Mouse (Mus musculus) intestine, embryonic 15.5 days (tissue): ENCODE measurements around the gene Pkmyt1. TPM values are rescaled to one million over a fixed set of nuclear protein-coding genes. Genes with fewer than 3 reads are reported as not detected.

Experiments
- ATAC-seq: fragments of 200-750 bp; cut with Nextera tagmentation; 2 replicates; pipeline ENCODE4 v1.8.0; 2017; ENCODE audit warnings: moderate TSS enrichment, moderate library complexity
- H3K27ac ChIP-seq: fragments of 300-500 bp; sonication (generic); 2 replicates; pipeline ENCODE4 v1.5.1; 2015; ENCODE audit warnings: mild to moderate bottlenecking, inconsistent platforms
- H3K27me3 ChIP-seq: fragments of 300-500 bp; sonication (generic); replicated peaks from 2 replicates; pipeline ENCODE4 v1.6.1; 2015; ENCODE audit warnings: inconsistent platforms
- H3K36me3 ChIP-seq: fragments of 300-500 bp; sonication (generic); 2 replicates; pipeline ENCODE4 v1.6.1; 2015; ENCODE audit warnings: inconsistent platforms
- H3K4me1 ChIP-seq: fragments of 300-500 bp; sonication (generic); replicated peaks from 2 replicates; pipeline ENCODE4 v1.6.1; 2015; ENCODE audit warnings: inconsistent platforms
- H3K4me2 ChIP-seq: fragments of 300-500 bp; sonication (generic); replicated peaks from 2 replicates; pipeline ENCODE4 v1.6.1; 2015; ENCODE audit warnings: mild to moderate bottlenecking, inconsistent platforms
- H3K4me3 ChIP-seq: fragments of 300-500 bp; sonication (generic); replicated peaks from 2 replicates; pipeline ENCODE4 v1.5.1; 2015; ENCODE audit warnings: inconsistent platforms
- H3K9ac ChIP-seq: fragments of 300-500 bp; sonication (generic); 2 replicates; pipeline ENCODE4 v1.6.1; 2015; ENCODE audit warnings: inconsistent platforms
- H3K9me3 ChIP-seq: fragments of 300-500 bp; sonication (generic); 2 replicates; pipeline ENCODE4 v1.6.1; 2016; ENCODE audit warnings: inconsistent platforms
- WGBS: fragments of 180-500 bp; shearing (Covaris S2); methylation state at CpG from one replicate; pipeline ENCODE4 v1.1.7; 2015; 5-methylcytosine and 5-hydroxymethylcytosine counted together
- polyA plus RNA-seq: library from polyadenylated mRNA; unstranded; fragments of >200 nt; fragmentation: Nextera tagmentation; extraction: Ambion mirVana; gene quantifications from 2 replicates; pipeline ENCODE4 v1.2.1, GENCODE M21; 2015

Gene Pkmyt1
- polyA plus RNA-seq, 1 experiment from 2014 or later = 42.3 TPM

GRCm38 (mm10) chr17:23742941-23743340, 16.8 kb downstream of the Pkmyt1 start:
- H3K36me3 ChIP-seq = no peaks in the 10 kb centered on the region
- H3K4me1 ChIP-seq = peaks cover 50% of the 10 kb centered on the region
- no peak for ATAC-seq
- H3K27me3 ChIP-seq = peaks cover 61% of the 10 kb centered on the region
- WGBS = 63% methylated on average over 12 of the region's 12 CpGs
- no peaks in the 10 kb centered on the region for H3K9me3 ChIP-seq
- H3K4me3 ChIP-seq = peak overlapping the region; percentile 22; the same call in 1 of the 2 replicates
- H3K4me2 ChIP-seq = peak overlapping the region; percentile 48; the same call in 1 of the 2 replicates
- no peak overlapping the region for H3K9ac ChIP-seq
- no peak overlapping the region for H3K27ac ChIP-seq

DNA sequence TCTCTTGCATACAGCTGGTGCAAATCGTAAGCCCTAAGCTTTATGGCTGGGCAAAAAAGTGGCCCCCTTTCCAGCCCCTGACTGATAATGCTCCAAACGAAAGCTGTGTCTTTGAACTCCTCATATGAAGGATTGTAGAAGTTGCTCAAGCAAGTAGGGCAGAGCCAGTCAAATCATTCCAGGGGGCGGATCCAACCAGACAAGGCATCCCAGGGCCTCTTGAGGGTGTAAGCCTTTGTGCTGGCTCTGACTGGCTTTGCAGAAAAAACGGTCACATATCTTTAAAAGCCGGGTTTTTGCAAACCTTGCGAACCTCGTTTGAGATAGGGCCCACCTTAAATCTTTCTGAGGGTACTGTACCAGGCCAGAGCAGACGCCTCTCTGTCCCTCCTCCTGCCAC, 17.9 kb downstream of the Pkmyt1 start:
- Histone ChIP-seq H3K36me3 (no peaks in the 10 kb centered on the region), H3K4me1 (peaks cover 44% of the 10 kb centered on the region), H3K9me3 (no peaks in the 10 kb centered on the region), H3K9ac (no peak overlapping the region), H3K27ac (no peak overlapping the region), H3K27me3 (peaks cover 61% of the 10 kb centered on the region), H3K4me3 (no peak overlapping the region), H3K4me2 (0 out of 2 replicates have a peak overlapping the region, but pooled peaks have one; percentile 79)
- 32% methylated on average over 8 of the region's 8 CpGs for WGBS
- ATAC-seq = no peak

GRCm38 (mm10) chr17:23744651-23745050, 18.5 kb downstream of the Pkmyt1 start:
- Histone ChIP-seq H3K4me3 (0 out of 2 replicates have a peak overlapping the region, but pooled peaks have one; percentile 30), H3K4me2 (peak overlapping the region; percentile 79), H3K4me1 (peaks cover 38% of the 10 kb centered on the region), H3K36me3 (no peaks in the 10 kb centered on the region), H3K9ac (no peak overlapping the region), H3K9me3 (no peaks in the 10 kb centered on the region), H3K27me3 (peaks cover 61% of the 10 kb centered on the region), H3K27ac (no peak overlapping the region)
- 4% methylated on average over 14 of the region's 14 CpGs for WGBS
- ATAC-seq = no peak

DNA sequence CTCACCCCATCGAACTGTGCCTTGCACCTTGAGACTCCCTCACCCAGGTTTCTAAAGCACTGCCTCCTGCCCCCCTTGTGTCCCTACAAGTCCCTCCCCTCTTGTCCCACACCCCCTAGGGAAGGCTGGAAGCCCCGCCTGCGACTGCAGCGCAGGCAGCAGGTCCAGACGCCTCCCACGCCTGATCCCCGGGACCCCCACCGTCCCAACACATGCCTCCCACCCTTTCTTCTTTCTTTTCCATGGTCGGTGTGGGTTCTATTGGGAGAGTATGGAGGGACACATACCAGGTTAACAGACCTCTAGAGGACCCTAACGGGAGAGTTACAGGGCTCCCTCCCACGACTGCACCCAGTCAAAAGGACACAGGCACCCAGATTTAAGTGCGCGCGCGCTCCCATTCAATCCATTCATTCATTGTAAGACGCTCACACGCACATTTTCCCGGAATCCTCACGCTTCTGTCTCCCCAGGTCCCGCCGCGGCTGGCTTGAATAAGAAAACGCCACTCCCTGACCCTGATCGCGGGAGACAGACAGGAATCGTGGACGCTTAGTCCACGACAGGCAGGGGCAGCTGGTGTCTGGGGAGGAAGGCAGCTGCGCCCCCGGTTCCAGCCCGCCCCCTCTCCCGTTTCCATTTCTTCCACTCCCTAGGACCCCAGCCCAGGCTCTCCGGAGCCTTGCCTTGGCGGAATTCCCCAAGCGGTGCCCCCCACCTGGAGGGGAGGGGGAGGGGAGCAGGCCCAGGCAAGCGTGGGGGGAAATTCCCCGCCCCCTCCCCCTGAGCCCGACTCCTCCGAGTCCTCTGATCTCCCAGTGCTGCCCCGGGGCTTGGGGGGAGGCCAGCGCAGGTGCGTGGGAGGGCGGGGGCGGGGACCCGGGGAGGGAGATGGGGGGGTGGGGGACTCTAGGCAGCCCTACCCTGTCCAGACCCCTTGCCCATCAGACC, 19.4 kb downstream of the Pkmyt1 start, which contains the start of gene Kremen2:
Kremen2 (minus strand) TSS at position 533 of the 951 bp plus-strand sequence.
- ATAC-seq = no peak
- no peak within 1 kb of the TSS for H3K27ac ChIP-seq
- no peaks in the 10 kb centered on the region for H3K9me3 ChIP-seq
- H3K27me3 ChIP-seq = peaks cover 60% of the 10 kb centered on the region
- peaks cover 33% of the 10 kb centered on the region for H3K4me1 ChIP-seq
- 1% methylated on average over 40 of the region's 45 CpGs for WGBS
- no peaks in the 10 kb centered on the region for H3K36me3 ChIP-seq
- H3K9ac ChIP-seq = peak within 1 kb of the TSS; percentile 34; the same call in 1 of the 2 replicates
- peak within 1 kb of the TSS; percentile 79 for H3K4me2 ChIP-seq
- H3K4me3 ChIP-seq = peak within 1 kb of the TSS; percentile 30

GRCm38 (mm10) chr17:23746311-23746710, 20.2 kb downstream of the Pkmyt1 start:
- H3K9ac ChIP-seq = no peak overlapping the region
- H3K27ac ChIP-seq = no peak overlapping the region
- peaks cover 29% of the 10 kb centered on the region for H3K4me1 ChIP-seq
- WGBS = 10% methylated on average over 12 of the region's 12 CpGs
- no peaks in the 10 kb centered on the region for H3K9me3 ChIP-seq
- H3K4me3 ChIP-seq = no peak overlapping the region
- peak overlapping the region; percentile 79 for H3K4me2 ChIP-seq
- H3K27me3 ChIP-seq = peaks cover 53% of the 10 kb centered on the region
- no peaks in the 10 kb centered on the region for H3K36me3 ChIP-seq
- ATAC-seq = no peak

DNA sequence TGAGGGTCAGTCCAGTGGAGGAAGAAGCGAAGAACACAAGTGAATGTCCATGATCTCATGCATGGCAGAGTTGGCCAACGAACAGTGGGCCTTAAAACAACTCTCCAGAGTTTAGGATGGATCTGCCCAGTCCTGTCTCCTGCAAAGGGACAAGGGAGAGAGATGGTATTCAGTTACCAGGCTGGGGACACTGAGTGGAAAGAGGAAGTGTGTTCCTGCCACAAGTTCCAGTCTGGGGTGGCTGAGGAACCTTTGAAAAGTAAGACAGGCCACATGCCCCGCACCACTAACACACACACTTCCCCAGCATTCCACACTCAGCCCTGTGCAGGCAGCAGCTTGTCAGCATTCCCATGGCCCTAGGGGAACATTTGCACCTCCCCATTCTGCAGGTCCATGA, 20.6 kb downstream of the Pkmyt1 start:
- no peak overlapping the region for H3K27ac ChIP-seq

DNA sequence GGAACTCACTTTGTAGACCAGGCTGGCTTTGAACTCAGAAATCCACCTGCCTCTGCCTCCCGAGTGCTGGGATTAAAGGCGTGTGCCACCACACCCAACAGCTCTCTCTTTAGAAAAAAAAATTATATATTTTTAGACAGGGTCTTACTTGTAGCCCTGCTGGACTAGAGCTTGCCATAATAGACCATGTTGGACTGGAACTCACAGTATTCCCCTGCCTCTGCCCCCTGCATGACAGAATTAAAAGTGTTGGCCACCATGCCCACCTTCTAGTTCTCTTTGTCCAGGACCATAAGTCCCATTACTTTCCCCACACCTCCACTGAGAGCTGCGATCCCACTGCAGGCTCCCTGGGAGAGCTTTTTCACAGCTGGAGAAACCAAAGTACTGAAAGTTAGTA, 21.3 kb downstream of the Pkmyt1 start:
- Histone ChIP-seq H3K27ac (no peak overlapping the region), H3K9ac (no peak overlapping the region), H3K27me3 (peaks cover 41% of the 10 kb centered on the region), H3K9me3 (no peaks in the 10 kb centered on the region), H3K4me1 (peaks cover 20% of the 10 kb centered on the region), H3K4me3 (no peak overlapping the region), H3K4me2 (no peak overlapping the region), H3K36me3 (no peaks in the 10 kb centered on the region)
- ATAC-seq = no peak
- 79% methylated on average over 3 of the region's 3 CpGs for WGBS

More for the DNA sequence above, 20.6 kb downstream of the Pkmyt1 start:
- H3K9ac ChIP-seq = no peak overlapping the region
- peaks cover 27% of the 10 kb centered on the region for H3K4me1 ChIP-seq
- no peak for ATAC-seq
- no peak overlapping the region for H3K4me2 ChIP-seq
- H3K4me3 ChIP-seq = no peak overlapping the region
- WGBS = 83% methylated on average over 3 of the region's 3 CpGs
- H3K27me3 ChIP-seq = peaks cover 48% of the 10 kb centered on the region
- no peaks in the 10 kb centered on the region for H3K36me3 ChIP-seq
- H3K9me3 ChIP-seq = no peaks in the 10 kb centered on the region

- Histone ChIP-seq H3K4me3 (no peak overlapping the region), H3K4me1 (peaks cover 19% of the 10 kb centered on the region), H3K27ac (no peak overlapping the region), H3K27me3 (peaks cover 35% of the 10 kb centered on the region), H3K9ac (no peak overlapping the region), H3K36me3 (peaks cover 4% of the 10 kb centered on the region; the same call in 1 of the 2 replicates), H3K4me2 (no peak overlapping the region), H3K9me3 (no peaks in the 10 kb centered on the region)
- no peak for ATAC-seq
- 27% methylated on average over 6 of the region's 6 CpGs for WGBS
These were observed 21.9 kb downstream of the Pkmyt1 start for GRCm38 (mm10) chr17:23748026-23748425.

DNA sequence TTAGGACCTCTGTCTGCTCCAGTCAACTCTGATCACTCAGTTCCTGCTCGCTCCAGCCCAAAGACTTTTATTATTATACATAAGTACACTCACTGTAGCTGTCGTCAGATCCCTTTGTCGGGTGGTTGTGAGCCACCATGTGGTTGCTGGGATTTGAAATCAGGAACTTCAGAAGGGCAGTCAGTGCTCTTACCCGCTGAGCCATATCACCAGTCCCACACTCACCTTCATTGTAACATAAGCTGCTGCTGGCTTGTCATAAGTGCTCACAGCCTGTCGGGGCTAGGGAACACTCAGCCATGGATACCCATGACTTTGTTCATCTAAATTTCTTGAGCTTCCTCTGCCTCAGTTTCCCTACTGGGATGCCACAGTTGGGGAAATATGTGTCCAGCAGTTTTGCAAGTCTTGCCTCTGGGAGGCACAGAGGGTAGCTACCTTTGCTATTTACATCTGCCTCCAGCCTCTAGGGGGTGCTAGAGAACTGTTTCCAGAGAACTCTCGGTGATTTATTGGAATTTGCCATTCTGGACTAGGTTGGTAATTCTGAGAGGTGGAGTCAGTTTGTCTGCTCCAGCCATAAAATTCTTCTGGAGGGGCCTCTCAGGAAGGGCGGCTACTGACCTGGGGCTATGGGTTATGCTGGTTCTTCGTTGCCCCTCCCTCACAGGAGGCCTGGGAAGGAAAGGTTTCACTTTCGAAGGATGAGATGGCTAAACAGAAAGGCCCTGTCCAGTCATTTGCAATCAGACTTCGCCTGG, 22.7 kb downstream of the Pkmyt1 start:
- H3K27ac ChIP-seq = no peak overlapping the region
- 27% methylated on average over 10 of the region's 10 CpGs for WGBS
- H3K36me3 ChIP-seq = peaks cover 10% of the 10 kb centered on the region; the same call in 1 of the 2 replicates
- no peak overlapping the region for H3K9ac ChIP-seq
- ATAC-seq = peak; percentile 78
- peaks cover 28% of the 10 kb centered on the region for H3K27me3 ChIP-seq
- peak overlapping the region; percentile 39 for H3K4me2 ChIP-seq
- H3K9me3 ChIP-seq = no peaks in the 10 kb centered on the region
- H3K4me3 ChIP-seq = 0 out of 2 replicates have a peak overlapping the region, but pooled peaks have one; percentile 2
- H3K4me1 ChIP-seq = peaks cover 19% of the 10 kb centered on the region

- no peak for ATAC-seq
- H3K27me3 ChIP-seq = peaks cover 21% of the 10 kb centered on the region
- peak overlapping the region; percentile 21; the same call in 1 of the 2 replicates for H3K9ac ChIP-seq
- H3K4me3 ChIP-seq = 0 out of 2 replicates have a peak overlapping the region, but pooled peaks have one; percentile 2
- peaks cover 18% of the 10 kb centered on the region for H3K4me1 ChIP-seq
- H3K4me2 ChIP-seq = peak overlapping the region; percentile 39
- H3K27ac ChIP-seq = no peak overlapping the region
- WGBS = 83% methylated on average over 11 of the region's 11 CpGs
- no peaks in the 10 kb centered on the region for H3K9me3 ChIP-seq
- H3K36me3 ChIP-seq = peaks cover 10% of the 10 kb centered on the region; the same call in 1 of the 2 replicates
These were observed 23.5 kb downstream of the Pkmyt1 start for GRCm38 (mm10) chr17:23749400-23750191.

DNA sequence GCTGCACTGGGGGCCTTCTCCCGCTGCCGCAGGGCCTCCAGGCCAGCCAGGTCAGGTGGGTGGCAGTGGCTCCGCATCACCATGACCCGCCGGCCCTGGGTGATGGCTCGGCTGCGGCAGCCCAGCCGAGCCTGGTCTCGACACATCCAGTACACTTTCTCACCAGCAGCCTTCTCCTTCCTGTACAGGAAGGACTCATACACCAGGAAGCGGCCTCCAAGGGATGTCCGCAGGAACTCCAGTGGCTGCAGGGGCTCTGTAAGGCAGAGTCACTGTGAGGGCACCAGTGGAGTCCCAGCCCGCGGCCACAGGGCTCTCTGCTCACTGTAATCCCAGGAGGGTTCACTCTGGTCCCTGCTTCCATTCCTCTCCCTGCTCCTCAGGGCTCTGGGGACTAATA, 29.6 kb downstream of the Pkmyt1 start:
- no peak overlapping the region for H3K27ac ChIP-seq
- peaks cover 38% of the 10 kb centered on the region for H3K36me3 ChIP-seq
- H3K4me1 ChIP-seq = no peaks in the 10 kb centered on the region
- no peaks in the 10 kb centered on the region for H3K27me3 ChIP-seq
- 94% methylated on average over 13 of the region's 13 CpGs for WGBS
- H3K9ac ChIP-seq = no peak overlapping the region
- no peaks in the 10 kb centered on the region for H3K9me3 ChIP-seq
- no peak for ATAC-seq
- no peak overlapping the region for H3K4me3 ChIP-seq
- no peak overlapping the region for H3K4me2 ChIP-seq
